Mouse (Mus musculus): ENCODE data around the gene Larp4.
"Not testable (repeated sequence)": the region's sequence is repeated elsewhere in the genome, so short reads cannot be mapped to it uniquely, and the experiment has no call there.

The Larp4 gene

DNA sequence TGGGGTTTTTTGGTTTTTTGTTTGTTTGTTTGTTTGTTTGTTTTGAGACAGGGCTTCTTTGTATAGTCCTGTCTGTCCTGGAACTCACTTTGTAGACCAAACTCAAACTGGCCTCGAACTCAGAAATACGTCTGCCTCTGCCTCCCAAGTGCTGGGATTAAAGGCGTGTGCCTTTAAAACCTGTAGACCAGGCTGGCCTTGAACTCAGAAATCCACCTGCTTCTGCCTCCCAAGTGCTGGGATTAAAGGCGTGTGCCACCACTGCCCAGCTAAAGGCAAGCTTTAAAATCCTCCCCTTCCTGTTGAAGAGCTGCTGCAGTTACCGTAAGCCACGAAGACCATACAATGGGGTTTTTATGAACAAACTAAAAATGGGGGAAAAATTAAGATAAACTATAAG, at the start of gene Larp4:
Gene Larp4 (plus strand): TSS at position 301 of the 400 bp plus-strand sequence.
- DNase-seq, result not testable (repeated sequence)

DNA sequence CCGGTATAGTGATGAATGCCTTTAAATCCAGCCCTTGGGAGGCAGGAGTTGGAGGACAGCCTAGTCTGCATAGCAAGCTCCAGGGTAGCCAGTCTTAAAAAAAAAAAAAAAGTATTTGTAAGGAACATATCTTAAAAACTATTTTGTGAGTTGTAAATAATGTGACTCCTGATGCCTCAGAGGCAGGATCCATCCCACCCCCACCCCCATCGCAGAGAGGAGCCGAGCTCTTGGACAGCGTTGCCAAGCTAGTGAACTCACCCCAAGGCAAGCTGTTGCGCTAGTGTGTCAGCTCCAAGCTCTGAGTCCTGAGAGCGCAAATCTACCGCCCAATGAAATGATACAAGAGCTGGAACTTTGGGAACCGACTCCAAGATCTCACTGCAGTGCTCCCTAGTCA, 38.6 kb upstream of the Larp4 start:
- DNase-seq, result no peak

DNA sequence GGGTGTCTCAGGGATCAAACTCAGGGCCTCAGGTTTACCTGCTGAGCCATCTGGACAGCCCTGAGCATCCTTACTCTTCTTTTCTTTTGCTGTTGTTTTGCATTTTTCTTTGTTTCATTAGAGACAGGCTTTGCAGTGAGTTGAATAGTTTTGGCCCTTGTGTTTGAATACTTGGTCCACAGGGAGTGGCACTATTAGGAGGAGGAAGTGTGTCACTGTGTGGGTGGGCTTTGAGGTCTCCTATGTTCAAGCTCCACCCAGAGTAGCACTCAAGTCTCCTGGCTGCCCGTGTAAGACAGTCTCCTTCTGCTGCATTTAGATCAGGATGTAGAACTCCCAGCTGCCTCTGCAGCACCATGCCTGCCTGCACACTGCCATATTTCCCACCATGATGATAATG, 35.4 kb upstream of the Larp4 start:
- DNase-seq, result no peak

DNA sequence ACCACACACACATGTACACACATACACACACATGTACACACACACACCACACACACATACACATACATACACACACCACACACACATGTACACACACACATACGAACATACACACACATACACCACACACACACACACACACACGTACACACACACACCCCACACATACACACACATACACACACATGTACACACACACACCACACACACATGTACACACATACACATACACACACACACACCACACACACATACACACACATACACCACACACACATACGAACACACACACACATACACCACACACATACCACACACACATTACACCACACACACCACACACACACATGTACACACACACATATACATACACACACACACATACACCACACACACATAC, 33.2 kb upstream of the Larp4 start:
- no peak for DNase-seq

DNA sequence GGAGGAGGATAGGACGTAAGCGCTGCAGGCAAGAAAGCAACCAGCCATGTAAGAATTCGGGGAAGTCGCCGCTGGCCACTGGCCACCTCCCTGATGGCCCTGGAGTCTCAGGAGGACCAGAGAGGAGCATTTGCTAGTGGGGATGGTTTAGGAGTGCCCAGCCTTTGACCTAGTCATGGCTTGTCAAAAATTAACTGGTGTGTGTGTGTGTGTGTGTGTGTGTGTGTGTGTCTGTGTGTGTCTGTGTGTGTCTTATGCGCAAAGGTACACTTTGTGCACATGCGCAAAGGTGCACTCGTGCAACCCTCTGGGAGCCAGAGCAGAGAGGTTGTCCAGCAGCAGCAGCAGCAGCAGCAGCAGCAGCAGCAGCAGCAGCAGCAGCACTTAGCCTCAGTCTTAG, 32.0 kb upstream of the Larp4 start:
- no peak for DNase-seq

DNA sequence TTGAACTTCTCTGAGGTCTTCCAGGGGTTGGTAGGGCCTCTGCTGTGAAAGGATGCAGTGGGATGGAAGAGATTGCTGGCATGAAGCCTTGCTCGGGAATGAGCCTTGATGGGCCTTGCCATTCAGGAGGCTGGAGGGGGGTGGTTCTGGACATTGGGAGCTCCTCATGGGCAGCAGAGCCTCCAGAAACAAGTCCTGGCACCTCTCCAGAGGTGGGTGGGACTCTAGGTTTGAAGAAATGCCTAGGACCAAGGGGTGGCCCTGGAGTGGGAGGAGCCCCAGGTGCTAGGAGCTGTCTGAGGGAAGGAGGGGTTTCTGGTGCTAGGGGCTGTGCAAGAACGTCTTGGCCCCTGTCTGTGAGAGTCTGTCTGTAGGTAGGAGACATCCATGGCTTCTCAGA, 29.4 kb upstream of the Larp4 start:
- DNase-seq, result no peak

DNA sequence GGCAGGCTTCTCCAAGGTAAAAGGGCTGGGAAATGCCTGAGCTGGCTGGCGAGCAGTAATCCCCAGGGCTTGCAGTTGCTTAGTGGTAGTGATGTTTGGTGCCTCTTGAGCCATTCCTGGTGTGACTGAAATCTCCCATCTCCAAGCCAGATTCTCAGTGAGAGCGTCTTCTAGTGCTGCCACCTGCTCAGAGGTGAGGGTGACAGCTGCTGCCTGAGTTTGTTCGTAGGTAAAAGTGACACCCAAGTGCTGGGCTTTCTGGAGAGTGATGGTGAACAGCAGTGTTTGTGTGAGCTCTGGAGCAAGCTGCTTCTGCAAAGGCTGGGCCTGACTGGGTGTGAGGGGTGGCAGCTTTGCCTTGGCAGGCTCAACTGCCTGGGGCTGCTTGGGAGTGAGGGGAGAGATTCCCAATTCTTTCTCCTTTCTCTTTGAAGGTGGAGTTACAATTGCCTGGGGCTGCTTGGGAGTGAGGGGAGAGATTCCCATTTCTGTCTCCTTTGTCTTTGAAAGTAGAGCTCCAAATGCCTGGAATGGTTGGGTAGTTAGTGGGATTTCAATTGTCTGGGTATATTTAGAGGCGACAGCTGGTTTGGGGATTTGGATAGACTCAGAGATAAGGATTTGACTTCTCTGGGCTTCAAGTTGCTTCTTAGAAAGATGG, 28.8 kb upstream of the Larp4 start:
- no peak for DNase-seq

DNA sequence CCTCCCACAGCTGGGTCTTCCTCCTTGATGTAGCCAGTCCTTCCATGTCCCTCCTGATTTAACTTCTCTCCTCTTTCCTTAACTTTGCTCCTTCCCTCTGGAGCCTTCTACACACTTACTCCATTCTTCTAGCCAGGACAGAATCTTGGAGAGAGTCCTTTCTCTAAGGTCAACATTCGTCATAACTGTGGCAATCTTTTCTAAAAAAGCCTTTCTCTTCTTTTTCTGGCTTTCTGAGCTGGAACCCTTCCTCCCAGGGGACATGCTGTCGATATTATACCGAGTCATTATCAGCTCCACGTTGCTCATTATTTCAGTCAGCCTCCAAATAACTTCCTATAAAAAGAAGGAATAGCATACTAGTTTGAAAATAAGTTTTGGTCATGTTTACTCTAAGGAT, 14.5 kb upstream of the Larp4 start:
- no peak for DNase-seq

DNA sequence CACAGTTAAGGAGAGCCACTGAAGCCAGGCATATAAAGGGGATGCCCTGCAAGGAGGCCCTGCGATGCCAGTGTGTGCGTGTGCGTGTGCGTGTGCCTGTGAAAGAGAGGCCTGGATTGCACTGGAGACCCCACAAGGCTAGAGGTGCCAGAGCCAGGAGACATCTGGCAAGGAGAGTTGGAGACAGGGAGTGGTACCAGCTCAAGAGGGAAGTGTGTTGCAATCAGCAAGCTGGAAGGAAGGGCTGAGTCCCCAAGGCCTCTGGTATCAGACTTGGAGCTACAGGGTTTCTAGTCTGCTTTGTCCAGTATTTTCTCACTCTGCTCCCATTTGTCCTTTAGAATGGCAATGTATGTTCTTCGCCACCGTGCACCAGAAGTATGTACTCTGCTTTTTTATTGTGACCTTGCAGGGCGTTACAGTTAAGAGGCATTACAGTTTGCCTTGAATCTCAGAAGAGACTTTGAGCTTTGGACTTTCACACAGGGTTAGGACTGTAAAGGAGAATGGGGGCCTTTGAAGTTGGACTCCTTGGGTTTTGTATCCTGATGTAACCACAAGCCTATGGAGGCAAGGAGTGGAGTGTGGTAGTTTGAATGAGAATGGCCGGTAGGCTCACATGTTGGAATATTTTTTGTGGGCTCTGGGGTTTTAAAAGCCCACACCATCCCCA, 4.6 kb upstream of the Larp4 start:
- no peak for DNase-seq

DNA sequence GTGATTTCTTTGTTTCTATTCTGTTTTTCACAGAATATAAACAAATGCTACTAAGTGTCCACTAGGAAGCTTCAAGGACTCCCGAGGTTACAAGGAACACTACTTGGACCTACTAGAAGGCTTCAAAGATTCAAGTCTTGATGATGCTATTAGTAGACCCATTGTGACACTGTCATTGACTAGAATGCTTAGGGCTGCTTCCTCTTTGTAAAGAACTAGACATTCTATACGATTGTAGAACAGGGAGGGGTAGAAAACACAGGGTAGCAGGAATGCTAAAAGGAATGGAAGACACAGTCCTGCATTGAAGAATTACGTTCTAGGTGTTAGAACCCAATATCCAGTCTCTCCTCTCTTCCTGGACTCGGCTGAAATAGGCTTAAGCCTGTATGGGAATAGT, 2.9 kb upstream of the Larp4 start, which contains the start of gene Fam186a:
Gene Fam186a (minus strand): TSS at position 101 of the 400 bp plus-strand sequence.
- no peak for DNase-seq

DNA sequence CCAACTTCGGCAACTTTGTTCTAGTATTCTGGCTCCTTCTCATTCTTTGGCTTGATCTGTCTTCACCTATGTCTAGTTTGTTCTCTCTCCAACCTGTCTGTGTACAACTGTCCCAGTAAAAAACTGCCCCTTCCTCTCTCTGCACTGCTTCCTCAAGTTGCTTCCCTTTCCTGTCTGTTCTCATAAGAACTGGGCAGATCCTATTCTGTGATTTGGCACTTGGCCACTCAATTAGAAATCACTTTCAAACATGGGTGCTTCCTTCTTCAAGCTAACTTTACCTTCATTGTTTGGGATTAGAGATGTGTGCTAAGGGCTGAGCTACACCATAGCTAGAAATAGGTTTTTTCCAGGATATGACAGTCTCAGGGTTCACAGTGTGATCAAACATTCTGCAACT, 741 bp downstream of the Larp4 start:
- no peak for DNase-seq

DNA sequence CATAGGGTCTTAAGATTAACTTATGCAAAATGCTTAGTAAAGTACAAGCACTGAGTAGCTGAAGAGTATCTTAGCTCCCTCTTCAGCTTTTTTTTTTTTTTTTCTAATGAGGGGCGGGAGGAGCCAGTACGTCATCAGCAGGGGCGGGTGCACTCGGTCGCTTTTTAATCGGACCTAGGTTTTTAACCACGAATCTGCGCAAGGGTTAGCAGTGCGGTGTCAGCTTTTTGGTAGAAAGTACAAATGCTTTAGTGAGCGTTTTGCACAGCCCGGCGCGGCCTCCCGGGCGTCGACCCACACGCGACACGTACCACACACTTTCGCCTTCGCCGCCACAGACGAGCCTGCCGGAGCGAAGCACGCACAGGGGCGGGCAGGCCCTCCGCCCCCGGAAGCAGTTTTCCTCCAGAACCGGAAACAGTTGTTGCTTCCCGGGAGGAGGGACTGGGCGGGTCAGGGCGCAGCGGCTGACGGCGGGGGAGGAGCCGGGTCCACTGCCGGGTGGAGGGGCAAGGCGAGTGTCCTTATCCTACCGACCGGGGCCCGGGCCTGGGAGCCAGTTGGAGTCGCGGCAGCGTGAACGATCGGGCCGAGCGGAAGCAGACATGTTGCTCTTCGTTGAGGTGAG, 2.6 kb downstream of the Larp4 start:
- peak; percentile 96 to 98 for DNase-seq

DNA sequence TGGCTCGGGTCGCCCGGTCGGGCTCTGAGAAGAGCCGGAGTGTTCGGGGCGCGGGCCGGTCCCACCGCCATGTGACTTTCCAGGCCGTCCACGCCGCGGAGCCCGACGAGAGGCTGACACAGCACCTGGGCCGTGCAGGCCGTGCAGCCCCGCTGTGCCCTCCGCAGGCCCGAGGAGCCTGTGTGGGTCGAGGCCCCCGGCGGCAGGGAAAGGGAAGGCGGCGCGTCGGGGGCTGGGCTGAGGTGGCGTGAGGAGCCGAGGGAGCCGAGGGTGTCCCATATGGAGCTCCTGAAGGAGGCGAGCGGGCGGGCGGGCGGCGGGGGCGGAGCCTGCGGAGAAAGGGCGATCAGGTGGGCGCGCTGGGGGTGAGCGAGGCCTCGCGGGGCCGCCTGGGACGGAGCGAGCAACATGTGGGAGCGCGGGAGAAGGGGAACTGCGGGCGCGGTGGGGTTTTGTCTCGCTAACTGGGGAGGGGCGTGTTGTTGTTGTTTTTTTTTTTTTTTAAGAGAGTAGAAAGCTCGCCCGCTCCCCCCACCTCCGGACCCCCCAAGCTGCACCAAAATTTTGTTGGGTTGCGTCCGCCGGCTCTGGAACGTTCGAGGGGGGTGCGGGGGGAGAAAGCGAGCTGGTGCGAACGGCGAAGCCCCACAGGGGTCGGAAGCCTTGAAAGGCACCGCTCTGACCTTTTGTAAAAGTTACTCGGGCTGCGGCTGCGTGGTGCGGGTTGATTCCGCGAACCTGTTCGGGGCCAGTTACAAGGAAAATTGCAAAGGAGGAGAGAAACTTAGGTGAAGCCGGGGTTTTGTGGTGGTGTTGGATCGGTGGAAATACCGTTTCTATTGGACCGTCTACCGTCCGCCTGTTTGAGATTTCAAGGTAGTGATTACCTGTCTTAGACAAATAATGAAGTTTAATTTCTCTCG, 3.4 kb downstream of the Larp4 start:
- DNase-seq, result peak in 1 of 2 experiments; percentile 26

DNA sequence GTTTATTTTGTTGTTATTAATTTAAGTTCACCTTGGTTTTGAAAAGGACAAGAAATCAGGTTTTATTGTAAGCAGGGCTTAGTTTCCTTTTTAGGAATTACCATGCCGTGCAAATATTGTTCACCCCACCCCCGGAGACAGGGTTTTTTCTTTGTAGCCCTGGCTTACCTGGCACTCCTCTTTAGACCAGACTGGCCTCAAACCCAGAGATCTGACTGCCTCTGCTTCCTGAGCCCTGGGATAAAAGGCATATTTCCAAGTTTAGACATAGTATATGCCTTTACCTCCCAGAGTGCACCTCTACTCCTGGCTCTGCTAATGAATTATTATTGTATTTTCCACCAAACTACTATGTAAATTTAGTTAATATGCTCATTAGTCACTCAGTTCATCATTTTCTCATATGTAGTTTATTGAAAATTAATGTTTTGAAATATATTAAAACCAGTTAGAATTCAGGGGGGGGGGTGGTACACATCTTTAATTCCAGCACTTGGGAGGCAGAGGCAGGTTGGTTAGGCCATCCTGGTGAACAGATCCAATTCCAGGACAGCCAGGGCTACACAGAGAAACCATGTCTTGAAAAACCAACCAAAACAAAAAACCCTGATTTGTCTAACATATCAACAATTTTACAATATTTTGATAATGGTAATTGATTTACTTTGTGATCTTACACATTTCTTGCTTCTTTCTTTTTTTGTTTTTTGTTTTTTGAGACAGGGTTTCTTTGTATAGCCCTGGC, 4.8 kb downstream of the Larp4 start:
- DNase-seq, result no peak

DNA sequence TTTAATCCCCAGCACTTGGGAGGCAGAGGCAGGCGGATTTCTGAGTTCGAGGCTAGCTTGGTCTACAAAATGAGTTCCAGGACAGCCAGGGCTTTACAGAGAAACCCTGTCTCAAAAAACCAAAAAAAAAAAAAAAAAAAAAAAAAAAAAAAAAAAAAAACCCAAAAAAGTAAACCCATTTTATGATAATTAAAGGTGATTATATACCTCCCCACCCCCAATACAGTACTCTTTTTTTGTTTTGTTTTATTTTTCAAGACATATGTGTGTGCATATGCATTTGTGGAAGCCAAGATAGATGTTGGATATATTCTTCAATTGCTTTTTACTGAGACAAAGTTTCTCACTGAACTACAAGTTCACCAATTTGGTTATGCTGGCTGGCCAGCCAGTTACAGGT, 6.3 kb downstream of the Larp4 start:
- not testable (repeated sequence) for DNase-seq

DNA sequence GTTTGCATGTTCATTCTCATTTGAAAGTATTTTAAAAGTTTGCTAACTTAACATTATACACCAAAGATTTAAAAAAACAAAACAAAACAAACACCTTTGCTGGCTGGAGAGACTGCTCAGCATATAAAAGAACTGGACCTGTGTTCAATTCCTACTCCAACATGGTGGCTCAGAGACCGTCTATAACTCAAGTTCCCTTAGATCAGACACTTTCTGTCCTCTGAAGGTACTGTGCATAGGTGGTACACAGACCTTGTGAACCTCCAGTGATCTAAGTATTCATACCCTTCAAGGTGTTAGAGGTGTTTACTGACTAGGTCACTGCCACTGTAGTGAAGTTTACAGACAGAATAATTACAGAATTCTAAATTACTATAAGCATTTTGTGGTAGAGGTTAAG, 9.4 kb downstream of the Larp4 start:
- no peak for DNase-seq

DNA sequence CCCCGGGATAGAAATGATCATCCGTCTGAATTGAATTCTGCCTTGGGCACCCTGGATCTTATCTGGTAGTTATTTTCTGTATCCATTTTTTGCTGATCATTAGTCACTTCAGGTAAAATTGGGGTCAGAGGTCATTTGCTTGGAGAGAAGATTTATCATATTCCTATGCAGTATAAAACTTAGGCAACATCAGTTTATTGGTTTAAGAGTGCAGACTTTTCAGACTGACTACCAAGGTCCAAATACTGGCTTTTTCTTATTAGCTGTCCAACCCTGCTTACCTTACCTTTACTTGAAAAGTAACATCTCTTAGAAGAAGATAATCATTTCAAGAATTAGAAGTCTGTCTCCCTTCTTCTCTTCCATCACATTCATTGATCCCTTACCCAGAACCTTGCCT, 9.8 kb downstream of the Larp4 start:
- no peak for DNase-seq

DNA sequence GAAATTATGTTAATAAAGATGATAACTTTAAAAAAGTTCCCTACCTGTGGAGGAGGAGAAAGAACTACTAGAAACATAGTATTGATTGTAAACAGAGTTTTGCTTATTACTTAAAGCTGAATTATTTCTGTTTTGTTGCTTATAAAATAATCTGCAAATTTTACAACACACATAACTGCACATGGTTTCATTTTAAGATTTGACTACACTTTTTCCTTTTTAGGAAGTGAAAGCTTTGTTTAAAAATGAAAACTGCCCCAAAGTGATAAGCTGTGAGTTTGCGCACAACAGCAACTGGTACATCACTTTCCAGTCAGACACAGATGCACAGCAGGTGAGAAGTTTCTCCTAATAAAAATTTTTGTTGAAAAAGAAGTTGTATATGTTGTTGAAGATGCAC, 23.2 kb downstream of the Larp4 start:
- no peak for DNase-seq

DNA sequence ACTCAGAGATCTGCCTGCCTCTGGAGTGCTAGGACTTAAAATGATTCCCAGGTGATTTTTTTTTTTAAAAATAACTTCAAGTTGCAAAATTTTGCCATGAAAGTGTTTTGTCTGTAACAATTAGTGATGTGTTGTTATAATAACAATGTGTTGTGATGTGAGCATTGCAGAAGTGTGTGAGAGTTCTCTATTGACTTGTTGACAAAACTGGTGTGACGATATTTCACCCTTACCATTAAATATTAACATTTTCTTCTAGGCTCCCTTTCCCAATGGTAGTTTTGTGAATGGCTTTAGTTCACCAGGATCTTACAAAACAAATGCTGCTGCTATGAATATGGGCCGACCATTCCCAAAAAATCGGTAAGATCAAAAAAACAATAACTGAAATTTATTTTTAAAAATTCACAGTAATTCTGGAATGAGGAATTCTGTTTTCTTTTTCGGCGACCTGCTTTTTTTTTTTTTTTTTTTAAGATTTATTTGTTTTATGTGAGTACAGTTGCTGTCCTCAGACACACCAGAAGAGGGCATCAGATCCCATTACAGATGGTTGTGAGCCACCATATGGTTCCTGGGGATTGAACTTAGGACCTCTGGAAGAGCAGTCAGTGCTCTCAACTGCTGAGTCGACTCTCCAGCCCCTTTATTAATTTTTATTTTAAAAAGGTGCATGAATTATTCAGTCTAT, 27.4 kb downstream of the Larp4 start:
- no peak for DNase-seq

DNA sequence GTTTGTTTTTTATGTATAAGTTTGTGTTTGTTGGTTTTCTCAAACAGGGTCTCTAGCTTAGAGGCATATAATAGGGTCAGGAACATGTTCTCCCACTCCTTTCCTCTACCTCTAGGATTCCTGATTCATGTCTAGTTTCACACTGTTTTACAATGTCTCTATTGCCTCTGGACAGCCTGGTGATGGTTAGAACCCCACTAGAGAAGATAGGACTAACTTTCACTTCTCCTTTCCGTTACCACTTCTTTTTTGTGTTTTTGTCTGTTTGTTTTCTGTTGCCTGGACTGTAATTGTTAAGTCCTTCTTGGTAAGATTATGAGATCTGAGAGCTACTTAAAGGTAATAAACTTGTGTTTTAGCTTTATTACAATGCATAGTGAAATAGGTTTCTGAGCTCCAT, 29.5 kb downstream of the Larp4 start:
- DNase-seq, result no peak

DNA sequence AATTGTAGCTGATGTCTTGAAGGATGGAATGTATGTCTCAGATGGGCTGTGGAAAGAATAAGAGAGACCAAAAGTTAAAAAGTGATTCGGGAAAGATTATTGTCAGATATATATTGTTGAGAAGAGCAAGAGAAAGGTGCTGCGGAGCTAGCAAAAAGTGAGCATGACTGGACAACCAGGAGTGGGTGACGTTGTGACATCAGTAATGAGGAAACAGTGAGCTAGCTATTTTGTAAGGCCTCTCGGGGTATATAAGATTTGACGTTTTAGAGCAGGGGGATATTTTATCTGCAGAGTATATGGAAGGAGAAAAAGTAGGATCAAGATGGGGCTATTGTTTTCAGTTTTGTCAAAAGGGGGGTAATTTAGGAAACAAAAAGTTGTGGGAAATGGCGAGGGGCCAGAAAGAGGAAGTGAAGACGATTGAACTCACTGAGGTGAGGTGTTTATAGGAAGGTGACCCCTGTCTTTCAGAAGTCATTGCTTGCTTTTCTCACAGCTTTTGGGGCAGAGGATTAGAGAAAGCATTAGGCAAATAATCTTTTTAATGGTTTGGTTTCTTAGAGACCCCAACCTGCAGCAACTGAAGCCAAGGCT, 34.9 kb downstream of the Larp4 start:
- no peak for DNase-seq

Data from cerebellum, adult 18-20 months (tissue).